Comparison of ENCODE assay signal across 8 mouse cellular contexts in genomic region chr19:7417911-7418849, GRCm38 (mm10). TPM values are rescaled to one million over a fixed set of nuclear protein-coding genes. Genes with fewer than 3 reads are reported as not detected.
DNase-seq lines count a peak whose midpoint lies in the region; ATAC-seq lines count a peak whose summit lies in the region.

No protein-coding gene starts in this region.

- ATAC-seq in hematopoietic stem cell, adult 5-6 weeks (replicated peaks in 1 of 2; ENCODE audit: insufficient read depth in 1 of 2, low FRiP score in 2 of 2, low TSS enrichment in 1 of 2, low read depth in 1 of 2, poor library complexity in 2 of 2, severe bottlenecking in 2 of 2): peak; percentile 50 to 57; a peak in 1 of 4 replicates

- peak; percentile 96 for DNase-seq in NIH3T3 (ENCODE audit: low read depth)
- DNase-seq in cerebellum, adult 8-10 months: peak; percentile 78
- peak; percentile 82 for DNase-seq in forelimb bud, embryonic 11.5 days (ENCODE audit: low read depth, low spot score)
- DNase-seq in layer of hippocampus, postnatal 36 days: peak; percentile 80 to 82
- DNase-seq in lung, postnatal 4 days: peak; percentile 90 to 92
- DNase-seq in retina, postnatal 1 day: peak; percentile 87
- peak; percentile 86 to 88 for DNase-seq in thymus, postnatal 36 days

RNA-seq across cellular contexts. Expression of gene 2700081O15Rik, which starts 0.8 kb away (rescaled TPM):
- 8.1 and 12.4 TPM in 2 replicates for total RNA-seq in hematopoietic stem cell, adult 5-6 weeks (2017)
- total RNA-seq in layer of hippocampus, postnatal 36 days (2021): 10 to 100 TPM; 46.9 to 54.4 TPM

RNA-seq across cellular contexts. Expression of gene Spindoc, which starts 35.4 kb away (rescaled TPM):
- total RNA-seq in hematopoietic stem cell, adult 5-6 weeks (2017): 12.7 and 22.3 TPM in 2 replicates
- total RNA-seq in layer of hippocampus, postnatal 36 days (2021): 10 to 100 TPM; 31.8 to 36.9 TPM

Comparison
In these comparisons a context has a peak if more than half of its experiments do, and no peak if none do; other contexts are left out.
1. Peak in every context shown above with its lines: DNase-seq and ATAC-seq.